ENCODE assay signal across 16 mouse cellular contexts in the genomic region with DNA sequence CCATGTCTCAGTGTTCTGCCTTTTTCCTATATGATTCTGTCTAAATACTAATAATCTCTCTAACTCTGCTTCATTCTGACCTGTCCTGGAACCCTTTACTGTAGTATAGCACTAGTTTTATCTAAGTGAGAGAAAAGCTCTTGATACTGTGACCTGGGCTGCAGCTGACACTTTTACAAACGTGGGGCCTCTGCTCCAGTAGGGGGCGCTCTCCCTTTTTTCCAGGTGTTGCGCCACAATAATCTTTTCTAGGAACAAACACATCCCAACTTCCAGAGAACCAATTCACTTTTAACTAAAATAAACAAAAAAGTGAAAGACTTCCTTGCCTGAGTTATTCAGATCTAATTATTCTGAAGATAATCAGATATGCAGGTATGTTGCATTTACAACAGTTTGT.
A peak's percentile ranks its signal among the peaks of the same experiment; 100 is the strongest.
DNase-seq lines count a peak whose midpoint lies in the region; ATAC-seq and TF ChIP-seq lines count a peak whose summit lies in the region.
"Had no signal": no experiment of that assay in that cellular context is flagged by ENCODE, and none has a peak within 500 bp of the region (broad histone marks: within the 10 kb centered on the region; RNA-seq: fewer than 3 reads in every experiment).

No protein-coding gene starts in this region.

- TF ChIP-seq CTCF in gastrocnemius, adult 2 months (IDR thresholded peaks at IDR 0.05) = peak; percentile 42
- peak; percentile 45 for TF ChIP-seq CTCF in liver, adult 2 months (IDR thresholded peaks at IDR 0.05; ENCODE audit: low read depth, low read length)

- 29% methylated on average over 3 of the region's 3 CpGs for WGBS in liver, adult 2 months
- WGBS in liver, embryonic 12.5 days (ENCODE audit: insufficient replicate concordance) = 32% methylated on average over 3 of the region's 3 CpGs
- 38% methylated on average over 3 of the region's 3 CpGs for WGBS in limb, embryonic 10.5 days

- no peaks in the 10 kb centered on the region for H3K36me3 ChIP-seq in liver, adult 2 months (ENCODE audit: control insufficient read depth, insufficient read depth, low read length)
- H3K36me3 ChIP-seq in liver, embryonic 12.5 days = no peaks in the 10 kb centered on the region
- no peaks in the 10 kb centered on the region for H3K36me3 ChIP-seq in limb, embryonic 10.5 days
- H3K36me3 ChIP-seq: heart, embryonic 12.5 days; limb, embryonic 12.5 days; stomach, embryonic 15.5 days had no signal

- H3K27ac ChIP-seq in gastrocnemius, adult 2 months = no peak overlapping the region
- no peak overlapping the region for H3K27ac ChIP-seq in liver, adult 2 months (replicated peaks; ENCODE audit: insufficient read depth, low read depth, low read length)
- no peak overlapping the region for H3K27ac ChIP-seq in liver, embryonic 12.5 days
- no peak overlapping the region for H3K27ac ChIP-seq in limb, embryonic 10.5 days
- H3K27ac ChIP-seq: hindbrain, embryonic 14.5 days; kidney, postnatal 0 days; limb, embryonic 12.5 days; stomach, embryonic 15.5 days had no signal

- ATAC-seq in liver, embryonic 12.5 days = no peak

- no peaks in the 10 kb centered on the region for H3K79me2 ChIP-seq in liver, adult 2 months (ENCODE audit: control insufficient read depth, insufficient read depth, low read length)

- intact Hi-C loops in gastrocnemius, adult 2 months (cut with DNase I) = no loop called here

- H3K4me3 ChIP-seq in gastrocnemius, adult 2 months = no peak overlapping the region
- H3K4me3 ChIP-seq in liver, adult 2 months (ENCODE audit: insufficient read depth, low read depth, low read length) = no peak overlapping the region
- H3K4me3 ChIP-seq in liver, embryonic 12.5 days = no peak overlapping the region
- H3K4me3 ChIP-seq in limb, embryonic 10.5 days = no peak overlapping the region
- H3K4me3 ChIP-seq: heart, embryonic 12.5 days; limb, embryonic 12.5 days; stomach, embryonic 15.5 days had no signal

- no peak overlapping the region for H3K9ac ChIP-seq in liver, adult 2 months (ENCODE audit: low read depth, low read length)
- H3K9ac ChIP-seq in liver, embryonic 12.5 days = no peak overlapping the region
- H3K9ac ChIP-seq: heart, embryonic 12.5 days; hindbrain, embryonic 14.5 days; limb, embryonic 12.5 days; stomach, embryonic 15.5 days had no signal

- no peak for DNase-seq in gastrocnemius, adult 2 months
- DNase-seq in gastrocnemius, postnatal 25 days = no peak
- DNase-seq in liver, adult 2 months (ENCODE audit: extremely low read depth, low read depth, low spot score) = no peak
- DNase-seq in thymus, postnatal 4 days = peak; percentile 8
- no peak for DNase-seq in thymus, postnatal 0 days (ENCODE audit: low spot score)
- no peak for DNase-seq in limb, embryonic 10.5 days (ENCODE audit: low spot score)
- DNase-seq in c-Kit-positive CD71-positive TER-119-positive erythroid progenitor cells, embryonic 14.5 days (ENCODE audit: low spot score) = no peak
- DNase-seq: gastrocnemius, postnatal 36 days; lung, postnatal 10 days had no signal

- TF ChIP-seq POLR2A in liver, adult 2 months (IDR thresholded peaks at IDR 0.05; ENCODE audit: extremely low read depth, insufficient read depth, low read length) = no peak

- no peaks in the 10 kb centered on the region for H3K27me3 ChIP-seq in liver, adult 2 months (ENCODE audit: control insufficient read depth, insufficient read depth, low read length)
- H3K27me3 ChIP-seq in liver, embryonic 12.5 days (replicated peaks) = no peaks in the 10 kb centered on the region
- H3K27me3 ChIP-seq in limb, embryonic 10.5 days (ENCODE audit: low read depth, poor library complexity, severe bottlenecking) = no peaks in the 10 kb centered on the region
- H3K27me3 ChIP-seq: heart, embryonic 12.5 days; limb, embryonic 12.5 days; stomach, embryonic 15.5 days had no signal

- no peaks in the 10 kb centered on the region for H3K4me1 ChIP-seq in liver, adult 2 months (ENCODE audit: control insufficient read depth, insufficient read depth, low read length)
- no peaks in the 10 kb centered on the region for H3K4me1 ChIP-seq in liver, embryonic 12.5 days
- no peaks in the 10 kb centered on the region for H3K4me1 ChIP-seq in limb, embryonic 10.5 days
- H3K4me1 ChIP-seq: limb, embryonic 12.5 days; stomach, embryonic 15.5 days had no signal

- H3K9me3 ChIP-seq in liver, embryonic 12.5 days (replicated peaks) = no peaks in the 10 kb centered on the region
- no peaks in the 10 kb centered on the region for H3K9me3 ChIP-seq in limb, embryonic 10.5 days (replicated peaks)
- H3K9me3 ChIP-seq: heart, embryonic 12.5 days; limb, embryonic 12.5 days; stomach, embryonic 15.5 days had no signal

- H3K4me2 ChIP-seq in liver, embryonic 12.5 days = no peak overlapping the region
- H3K4me2 ChIP-seq: heart, embryonic 12.5 days; hindbrain, embryonic 14.5 days; limb, embryonic 12.5 days; midbrain, embryonic 11.5 days; stomach, embryonic 15.5 days had no signal
